ENCODE assay signal across 18 mouse cellular contexts in genomic region chr19:22692956-22693355, GRCm38 (mm10).
DNase-seq lines count a peak whose midpoint lies in the region; ATAC-seq lines count a peak whose summit lies in the region.
"Had no signal": no experiment of that assay in that cellular context is flagged by ENCODE, and none has a peak within 500 bp of the region (broad histone marks: within the 10 kb centered on the region; RNA-seq: fewer than 3 reads in every experiment).

No protein-coding gene starts in this region.

- H3K4me2 ChIP-seq in hindbrain, embryonic 11.5 days (replicated peaks; ENCODE audit: low read depth, low read length), result no peak overlapping the region
- no peak overlapping the region for H3K4me2 ChIP-seq in embryonic facial prominence, embryonic 12.5 days (replicated peaks)
- peak overlapping the region; percentile 17; the same call in 1 of the 2 replicates for H3K4me2 ChIP-seq in limb, embryonic 15.5 days
- H3K4me2 ChIP-seq: embryonic facial prominence, embryonic 15.5 days; heart, embryonic 13.5 days; liver, embryonic 15.5 days had no signal

- H3K27me3 ChIP-seq in hindbrain, embryonic 10.5 days (ENCODE audit: insufficient read depth, poor library complexity, severe bottlenecking), result no peaks in the 10 kb centered on the region
- no peaks in the 10 kb centered on the region for H3K27me3 ChIP-seq in hindbrain, embryonic 11.5 days (ENCODE audit: control insufficient read depth, insufficient read depth, low read length)
- H3K27me3 ChIP-seq in embryonic facial prominence, embryonic 12.5 days, result no peaks in the 10 kb centered on the region
- no peaks in the 10 kb centered on the region for H3K27me3 ChIP-seq in limb, embryonic 15.5 days
- H3K27me3 ChIP-seq: embryonic facial prominence, embryonic 15.5 days; liver, embryonic 15.5 days had no signal

- H3K4me1 ChIP-seq in hindbrain, embryonic 10.5 days (replicated peaks), result peaks cover 36% of the 10 kb centered on the region
- no peaks in the 10 kb centered on the region for H3K4me1 ChIP-seq in hindbrain, embryonic 11.5 days (replicated peaks; ENCODE audit: control insufficient read depth, insufficient read depth, low read length)
- H3K4me1 ChIP-seq in embryonic facial prominence, embryonic 12.5 days, result peaks cover 3% of the 10 kb centered on the region; the same call in 1 of the 2 replicates
- H3K4me1 ChIP-seq in limb, embryonic 15.5 days, result peaks cover 6% of the 10 kb centered on the region; the same call in 1 of the 2 replicates
- H3K4me1 ChIP-seq: liver, embryonic 15.5 days had no signal

- no peaks in the 10 kb centered on the region for H3K9me3 ChIP-seq in hindbrain, embryonic 10.5 days
- H3K9me3 ChIP-seq in hindbrain, embryonic 11.5 days (ENCODE audit: control insufficient read depth, low read length), result no peaks in the 10 kb centered on the region
- H3K9me3 ChIP-seq in embryonic facial prominence, embryonic 12.5 days, result no peaks in the 10 kb centered on the region
- no peaks in the 10 kb centered on the region for H3K9me3 ChIP-seq in limb, embryonic 15.5 days
- H3K9me3 ChIP-seq: embryonic facial prominence, embryonic 15.5 days; heart, embryonic 13.5 days; liver, embryonic 15.5 days; midbrain, embryonic 10.5 days had no signal

- H3K27ac ChIP-seq in hindbrain, embryonic 10.5 days, result peak overlapping the region; percentile 75
- H3K27ac ChIP-seq in hindbrain, embryonic 11.5 days (ENCODE audit: low read depth, low read length), result no peak overlapping the region
- H3K27ac ChIP-seq in embryonic facial prominence, embryonic 12.5 days, result peak overlapping the region; percentile 62; the same call in 1 of the 2 replicates
- peak overlapping the region; percentile 2; the same call in 1 of the 2 replicates for H3K27ac ChIP-seq in limb, embryonic 15.5 days
- H3K27ac ChIP-seq: embryonic facial prominence, embryonic 15.5 days; heart, embryonic 13.5 days; left cerebral cortex, adult 2 months; liver, embryonic 15.5 days; macrophage; midbrain, embryonic 10.5 days had no signal

- H3K4me3 ChIP-seq in hindbrain, embryonic 10.5 days, result peak overlapping the region; percentile 26; the same call in 1 of the 2 replicates
- H3K4me3 ChIP-seq in hindbrain, embryonic 11.5 days (ENCODE audit: low read depth, low read length), result no peak overlapping the region
- 0 out of 2 replicates have a peak overlapping the region, but pooled peaks have one; percentile 16 for H3K4me3 ChIP-seq in embryonic facial prominence, embryonic 12.5 days
- no peak overlapping the region for H3K4me3 ChIP-seq in limb, embryonic 15.5 days
- H3K4me3 ChIP-seq: embryonic facial prominence, embryonic 15.5 days; heart, embryonic 13.5 days; left cerebral cortex, adult 2 months; liver, embryonic 15.5 days had no signal

- DNase-seq in hindbrain, embryonic 10.5 days (ENCODE audit: low spot score), result no peak
- DNase-seq in hindbrain, embryonic 11.5 days (ENCODE audit: low spot score), result no peak
- peak; percentile 5 for DNase-seq in kidney, postnatal 14 days
- DNase-seq in kidney, postnatal 10 days, result no peak
- DNase-seq in embryo, embryonic 11 days, result no peak
- DNase-seq: cerebellum, adult 2 months; layer of hippocampus, adult 9-11 months; right cerebral cortex, adult 18-20 months; thymus, postnatal 4 days had no signal

- ATAC-seq in hindbrain, embryonic 11.5 days (ENCODE audit: low FRiP score), result no peak
- ATAC-seq in embryonic facial prominence, embryonic 12.5 days (ENCODE audit: insufficient number of reproducible peaks, insufficient read depth, low FRiP score, low TSS enrichment), result no peak
- no peak for ATAC-seq in limb, embryonic 15.5 days (ENCODE audit: insufficient number of reproducible peaks, low FRiP score, low TSS enrichment, low read depth)
- ATAC-seq: inflammation-experienced regulatory T-cells, adult 6 months had no signal

- WGBS in hindbrain, embryonic 10.5 days, result 81% methylated on average over 5 of the region's 5 CpGs
- 75% methylated on average over 5 of the region's 5 CpGs for WGBS in hindbrain, embryonic 11.5 days
- WGBS in embryonic facial prominence, embryonic 12.5 days, result 68% methylated on average over 5 of the region's 5 CpGs
- 51% methylated on average over 5 of the region's 5 CpGs for WGBS in limb, embryonic 15.5 days

- H3K9ac ChIP-seq in hindbrain, embryonic 11.5 days (ENCODE audit: low read depth, low read length), result no peak overlapping the region
- no peak overlapping the region for H3K9ac ChIP-seq in embryonic facial prominence, embryonic 12.5 days
- H3K9ac ChIP-seq in limb, embryonic 15.5 days, result no peak overlapping the region
- H3K9ac ChIP-seq: embryonic facial prominence, embryonic 15.5 days; heart, embryonic 13.5 days; liver, embryonic 15.5 days had no signal

- no peaks in the 10 kb centered on the region for H3K36me3 ChIP-seq in hindbrain, embryonic 10.5 days
- H3K36me3 ChIP-seq in hindbrain, embryonic 11.5 days (ENCODE audit: control insufficient read depth, insufficient read depth, low read length), result no peaks in the 10 kb centered on the region
- H3K36me3 ChIP-seq in embryonic facial prominence, embryonic 12.5 days, result no peaks in the 10 kb centered on the region
- no peaks in the 10 kb centered on the region for H3K36me3 ChIP-seq in limb, embryonic 15.5 days
- H3K36me3 ChIP-seq: embryonic facial prominence, embryonic 15.5 days; heart, embryonic 13.5 days; liver, embryonic 15.5 days; midbrain, embryonic 10.5 days had no signal

Comparison
In these comparisons a context has a peak if more than half of its experiments do, and no peak if none do; other contexts are left out.
1. H3K4me3 ChIP-seq: peak in hindbrain, embryonic 10.5 days (single experiment) and embryonic facial prominence, embryonic 12.5 days (single experiment); none in hindbrain, embryonic 11.5 days (single experiment) and limb, embryonic 15.5 days (single experiment).